Mouse (Mus musculus) lung, adult 2 months (tissue): Measurements from ENCODE around the gene Wnk2. TPM values are rescaled to one million over a fixed set of nuclear protein-coding genes. Genes with fewer than 3 reads are reported as not detected.

Experiments used
- DNase-seq: peaks from one replicate; pipeline ENCODE4 v3.0.0; 2022
- H3K4me1 ChIP-seq: fragments of 200-500 bp; 2 replicates; pipeline ENCODE4 v1.6.1; 2011; ENCODE audit warnings: low read length; ENCODE audit not compliant: control insufficient read depth, insufficient read depth
- H3K4me3 ChIP-seq: fragments of 200-500 bp; replicated peaks from 2 replicates; pipeline ENCODE3; 2011; ENCODE audit warnings: low read depth, mild to moderate bottlenecking, control low read depth, low read length; ENCODE audit errors: extremely low read depth
- CTCF ChIP-seq: fragments of 200-500 bp; IDR thresholded peaks from 2 replicates; pipeline ENCODE4 v1.5.1; 2011; ENCODE audit warnings: mild to moderate bottlenecking, low read length, control low read depth; ENCODE audit not compliant: insufficient read depth
- POLR2A ChIP-seq: fragments of 200-500 bp; IDR thresholded peaks from 2 replicates; pipeline ENCODE4 v1.6.1; 2011; ENCODE audit warnings: low read depth, mild to moderate bottlenecking, control low read depth, low read length, borderline replicate concordance; ENCODE audit errors: extremely low read depth
- WGBS: fragments of 180-500 bp; shearing (Covaris S2); methylation state at CpG from one replicate; pipeline ENCODE4 v1.1.7; 2018; 5-methylcytosine and 5-hydroxymethylcytosine counted together
- polyA plus RNA-seq: library from polyadenylated mRNA; depleted of rRNA; stranded (reverse); fragments of >200 nt; gene quantifications from 2 replicates; pipeline ENCODE4 v1.2.3, GENCODE M21; 2012

The Wnk2 gene
- polyA plus RNA-seq, 1 experiment: 4.2 TPM

DNA sequence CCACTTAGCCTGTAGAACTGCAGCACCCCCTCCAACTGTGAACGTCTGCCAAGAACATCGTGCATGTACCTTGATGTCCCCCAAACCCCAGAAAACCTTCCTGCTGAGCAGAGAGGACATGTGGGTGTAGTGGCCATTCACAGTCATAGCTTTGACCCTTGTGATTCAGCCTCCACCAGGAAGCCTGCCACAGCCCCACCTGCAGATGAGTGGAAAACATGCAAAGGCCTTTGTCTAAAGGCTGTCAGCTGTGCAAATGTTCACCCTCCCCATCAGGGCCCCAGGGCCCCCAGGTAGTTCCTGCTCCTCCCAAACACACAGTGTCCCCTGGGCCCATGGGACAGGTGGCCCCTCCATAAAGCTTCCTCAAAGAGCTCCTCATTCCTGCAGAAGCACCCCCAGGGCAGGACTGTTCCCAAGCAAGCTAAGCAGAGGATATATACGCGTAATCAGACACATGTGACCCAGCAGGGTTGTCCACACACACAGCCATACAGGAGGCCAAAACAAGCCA, 16.4 kb downstream of the Wnk2 start:
- TF ChIP-seq CTCF (no peak), POLR2A (no peak)
- no peak overlapping the region for H3K4me3 ChIP-seq
- DNase-seq: no peak
- no peaks in the 10 kb centered on the region for H3K4me1 ChIP-seq
- 81% methylated on average over 4 of the region's 4 CpGs for WGBS

DNA sequence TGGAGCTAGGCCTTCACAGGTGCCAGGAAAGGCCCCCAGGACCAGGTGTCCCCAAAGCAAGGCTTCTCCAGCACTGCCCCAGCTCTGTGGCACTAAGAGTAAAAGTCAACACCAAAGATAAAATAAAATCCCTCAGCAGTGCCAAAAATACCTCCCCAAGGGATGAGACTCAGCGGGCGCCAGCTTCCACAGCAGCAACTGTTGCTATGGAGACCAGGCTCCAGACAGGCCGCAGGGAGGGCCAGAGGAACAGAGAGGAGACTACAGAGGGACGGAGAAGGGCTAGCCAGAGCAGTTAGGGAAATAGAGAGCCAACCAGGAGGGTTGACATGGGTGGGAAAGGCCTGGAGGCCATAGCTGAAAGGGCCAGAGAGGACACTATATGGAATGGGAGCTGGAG, 18.0 kb downstream of the Wnk2 start:
- Histone ChIP-seq H3K4me3 (no peak overlapping the region), H3K4me1 (no peaks in the 10 kb centered on the region)
- no peak for DNase-seq
- TF ChIP-seq POLR2A: no peak
- TF ChIP-seq CTCF: no peak
- WGBS: 52% methylated on average over 4 of the region's 4 CpGs

DNA sequence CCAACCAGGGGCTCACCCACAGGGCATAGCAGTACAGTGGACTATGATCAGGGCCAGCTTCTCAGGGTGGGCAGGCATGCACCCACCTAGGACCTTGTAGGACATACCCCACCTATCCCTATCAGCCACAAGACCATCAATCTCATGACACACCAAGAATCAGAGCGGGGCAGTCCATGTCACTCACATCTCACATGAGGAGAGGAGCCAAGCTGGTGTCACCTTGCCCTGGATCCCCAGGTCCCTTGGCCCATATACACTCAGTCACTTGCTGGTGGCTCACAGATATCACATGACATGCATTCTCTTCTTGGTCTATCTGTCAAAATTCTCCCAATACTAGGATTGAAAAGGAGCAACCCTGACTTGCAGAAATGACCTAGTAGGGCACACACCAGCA, 18.7 kb downstream of the Wnk2 start:
- H3K4me3 ChIP-seq: no peak overlapping the region
- no peak for DNase-seq
- TF ChIP-seq CTCF (no peak), POLR2A (no peak)
- WGBS: 96% methylated on average over 1 of the region's 1 CpGs
- H3K4me1 ChIP-seq: no peaks in the 10 kb centered on the region

DNA sequence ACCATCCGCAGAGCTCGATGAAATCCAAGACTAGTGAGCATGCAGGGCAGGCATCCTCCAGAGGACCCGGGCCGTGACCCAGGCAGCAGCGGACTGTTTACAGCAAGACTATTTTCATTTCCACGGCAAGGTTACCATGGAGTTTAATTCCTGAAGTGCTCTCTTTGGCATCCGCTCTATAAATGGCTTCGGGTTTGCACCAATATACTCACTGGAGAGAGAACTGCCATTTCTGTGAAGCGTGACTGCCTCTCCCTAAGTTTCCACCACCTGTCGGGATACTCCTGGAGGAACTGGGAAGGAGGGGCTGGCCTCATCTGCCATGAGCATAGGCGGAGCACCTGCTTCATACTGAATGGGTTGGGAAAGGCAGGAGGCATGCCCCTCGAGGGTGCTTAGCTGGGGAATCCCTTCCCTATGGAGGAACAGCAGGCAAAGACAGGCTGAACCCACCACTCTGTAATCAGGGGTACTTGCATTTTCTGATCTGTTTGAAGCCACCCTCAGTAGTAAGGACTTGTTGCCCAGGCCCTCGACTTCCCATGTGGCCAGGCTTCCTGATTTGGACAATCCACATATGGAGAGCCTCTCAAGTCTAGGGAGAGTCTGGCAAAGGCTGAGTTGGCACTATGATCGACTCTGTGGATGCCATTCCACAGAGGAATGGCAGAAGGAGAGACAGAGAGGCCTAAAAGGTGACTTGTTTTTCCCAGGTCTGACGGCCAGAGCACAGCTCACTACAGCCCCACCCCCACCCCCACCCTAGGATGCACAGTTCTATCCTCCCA, 19.8 kb downstream of the Wnk2 start:
- Histone ChIP-seq H3K4me1 (no peaks in the 10 kb centered on the region), H3K4me3 (no peak overlapping the region)
- TF ChIP-seq POLR2A (no peak), CTCF (no peak)
- 37% methylated on average over 15 of the region's 15 CpGs for WGBS
- DNase-seq: no peak

DNA sequence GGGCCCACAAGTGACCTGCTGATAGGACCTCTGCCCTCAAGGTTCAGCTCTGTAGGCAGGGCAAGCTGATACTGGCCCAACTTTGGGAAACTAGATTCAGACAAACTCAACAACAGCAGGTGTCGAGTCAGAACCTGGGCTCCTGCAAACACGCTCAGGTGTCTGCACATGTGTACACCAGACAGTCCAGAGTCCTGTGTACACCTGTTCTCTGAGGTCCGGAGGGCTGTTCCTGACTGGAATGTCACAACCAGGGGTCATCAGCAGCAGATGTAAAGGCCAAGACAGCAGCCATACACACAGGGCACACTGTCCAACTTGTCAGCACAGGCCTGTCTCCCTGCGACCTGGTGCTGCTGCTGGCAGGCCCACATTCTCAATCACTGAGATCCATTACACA, 25.7 kb downstream of the Wnk2 start:
- no peak for TF ChIP-seq POLR2A
- no peak for TF ChIP-seq CTCF
- WGBS: 87% methylated on average over 4 of the region's 4 CpGs
- Histone ChIP-seq H3K4me1 (no peaks in the 10 kb centered on the region), H3K4me3 (no peak overlapping the region)
- no peak for DNase-seq

DNA sequence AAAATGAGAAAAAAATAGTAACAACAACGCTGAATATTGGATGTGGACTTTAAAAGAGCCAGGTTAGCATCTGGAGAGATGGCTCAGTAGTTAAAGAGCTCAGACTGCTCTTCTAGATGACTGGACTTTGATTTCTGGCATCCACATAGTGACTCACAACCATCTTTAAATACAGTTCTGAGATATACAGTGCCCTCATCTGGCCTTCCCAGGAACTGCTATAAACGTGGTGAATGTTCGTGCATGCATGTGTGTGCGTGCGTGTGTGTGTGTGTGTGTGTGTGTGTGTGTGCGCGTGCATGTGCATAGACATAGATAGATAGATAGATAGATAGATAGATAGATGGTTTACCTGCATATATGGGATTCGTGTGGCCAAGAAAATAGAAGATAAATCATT, 30.3 kb downstream of the Wnk2 start:
- Histone ChIP-seq H3K4me1 (no peaks in the 10 kb centered on the region), H3K4me3 (no peak overlapping the region)
- WGBS: 87% methylated on average over 8 of the region's 8 CpGs
- TF ChIP-seq POLR2A: no peak
- TF ChIP-seq CTCF: no peak
- DNase-seq: no peak

DNA sequence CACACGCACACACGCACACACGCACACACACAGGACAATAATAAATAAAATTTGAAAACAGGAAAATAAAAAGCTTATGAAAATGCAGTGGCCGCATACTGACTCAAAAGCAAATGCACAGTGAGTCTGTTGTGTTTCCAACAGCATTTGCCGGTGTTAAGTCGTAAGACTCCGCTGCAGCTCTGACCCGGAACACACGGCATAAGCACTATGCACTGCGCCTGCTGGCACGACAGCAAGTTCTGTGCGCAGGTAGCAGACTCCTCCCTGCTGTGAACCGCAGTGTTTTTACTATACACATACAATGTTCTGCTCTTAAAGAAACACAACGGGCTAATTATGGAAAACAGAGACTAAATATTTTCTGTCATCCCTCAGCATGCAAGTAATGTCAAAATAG, 32.9 kb downstream of the Wnk2 start:
- DNase-seq: no peak
- TF ChIP-seq POLR2A (no peak), CTCF (no peak)
- WGBS: 88% methylated on average over 14 of the region's 14 CpGs

DNA sequence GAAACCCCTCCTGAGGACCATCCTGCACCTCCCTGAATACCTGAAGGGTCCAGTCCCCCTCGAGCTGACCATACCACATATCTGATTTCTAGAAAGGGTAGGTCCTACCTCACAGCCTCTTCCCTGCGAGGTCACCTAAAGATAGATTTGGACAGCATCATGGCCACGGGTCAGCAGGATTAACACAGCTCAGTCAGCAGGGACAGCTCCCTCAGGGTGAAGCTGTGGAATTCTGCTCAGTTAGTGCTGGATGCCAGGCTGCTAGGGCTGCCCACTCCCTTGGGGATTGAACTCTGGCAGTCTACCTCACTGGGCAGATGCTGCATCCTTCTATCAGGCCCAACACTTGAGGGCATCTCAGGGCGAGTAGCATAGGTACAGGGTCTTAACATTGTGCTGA, 33.7 kb downstream of the Wnk2 start:
- no peaks in the 10 kb centered on the region for H3K4me1 ChIP-seq
- DNase-seq: no peak
- H3K4me3 ChIP-seq: no peak overlapping the region
- TF ChIP-seq POLR2A (no peak), CTCF (no peak)
- WGBS: 65% methylated on average over 4 of the region's 4 CpGs

More for the DNA sequence above, 32.9 kb downstream of the Wnk2 start:
- Histone ChIP-seq H3K4me3 (no peak overlapping the region), H3K4me1 (no peaks in the 10 kb centered on the region)

DNA sequence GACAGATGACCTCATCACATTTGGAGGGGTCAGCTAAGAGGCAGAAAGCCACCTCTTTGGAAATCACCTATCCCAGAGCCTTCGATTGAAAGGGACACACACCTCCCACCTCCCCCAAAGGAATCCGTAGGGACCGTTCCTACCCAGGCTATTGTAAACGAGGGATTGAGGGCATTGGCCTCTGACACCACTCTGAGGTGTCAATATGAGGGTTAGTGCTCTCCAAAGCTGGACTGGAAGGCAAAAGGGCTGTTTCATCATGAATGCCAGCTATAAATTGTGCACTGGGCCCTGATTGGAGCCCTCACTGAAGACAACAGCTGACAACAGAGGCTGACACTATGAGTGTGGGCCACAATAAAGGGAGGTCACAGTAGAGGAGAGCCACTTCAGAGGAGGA, 34.5 kb downstream of the Wnk2 start:
- no peak for DNase-seq
- Histone ChIP-seq H3K4me3 (no peak overlapping the region), H3K4me1 (no peaks in the 10 kb centered on the region)
- WGBS: 57% methylated on average over 4 of the region's 4 CpGs
- TF ChIP-seq POLR2A (no peak), CTCF (no peak)

DNA sequence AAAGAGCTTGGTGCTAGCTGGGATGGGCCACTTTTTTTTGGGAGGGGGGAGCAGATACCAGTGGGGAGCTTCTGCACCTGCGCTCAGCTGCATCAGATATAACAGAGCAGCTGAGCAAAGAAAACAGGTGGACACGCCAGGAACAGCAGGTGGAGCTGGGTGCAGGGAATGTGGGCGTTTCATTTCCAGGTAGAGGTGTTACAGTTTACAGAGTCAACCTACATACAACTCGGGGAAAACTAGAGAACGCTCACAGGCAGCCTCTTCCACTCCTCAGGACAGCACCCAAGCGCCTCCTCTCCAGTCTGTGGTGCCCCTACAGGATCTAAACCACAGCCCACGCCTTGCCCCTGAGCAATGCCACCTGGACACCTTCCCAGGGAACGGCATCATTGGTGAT, 35.2 kb downstream of the Wnk2 start:
- DNase-seq: no peak
- TF ChIP-seq CTCF (no peak), POLR2A (no peak)
- Histone ChIP-seq H3K4me3 (no peak overlapping the region), H3K4me1 (no peaks in the 10 kb centered on the region)
- 75% methylated on average over 8 of the region's 8 CpGs for WGBS

DNA sequence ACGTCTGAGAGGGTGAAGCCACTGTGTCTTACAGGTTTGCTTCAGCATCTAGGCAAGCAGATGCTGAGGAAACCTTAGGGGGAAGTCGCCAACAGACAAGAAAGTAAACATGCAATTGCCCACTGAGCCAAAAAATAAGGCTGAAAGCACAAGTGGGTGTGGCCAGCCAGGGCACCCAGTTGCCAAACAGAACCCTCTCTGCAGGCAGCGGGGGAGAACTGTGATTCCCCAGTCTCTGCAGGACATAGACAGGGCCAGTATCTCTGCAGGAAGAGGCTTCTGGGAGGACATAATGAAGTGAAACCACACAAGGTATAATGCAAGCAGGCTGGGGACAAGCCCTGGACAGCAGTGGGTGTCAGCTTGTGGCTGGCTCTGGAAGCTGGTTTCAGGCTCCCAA, 38.1 kb downstream of the Wnk2 start:
- TF ChIP-seq POLR2A (no peak), CTCF (no peak)
- Histone ChIP-seq H3K4me3 (no peak overlapping the region), H3K4me1 (no peaks in the 10 kb centered on the region)
- 53% methylated on average over 3 of the region's 3 CpGs for WGBS
- no peak for DNase-seq
